24 mouse cellular contexts compared by ENCODE assay signal in the genomic region with DNA sequence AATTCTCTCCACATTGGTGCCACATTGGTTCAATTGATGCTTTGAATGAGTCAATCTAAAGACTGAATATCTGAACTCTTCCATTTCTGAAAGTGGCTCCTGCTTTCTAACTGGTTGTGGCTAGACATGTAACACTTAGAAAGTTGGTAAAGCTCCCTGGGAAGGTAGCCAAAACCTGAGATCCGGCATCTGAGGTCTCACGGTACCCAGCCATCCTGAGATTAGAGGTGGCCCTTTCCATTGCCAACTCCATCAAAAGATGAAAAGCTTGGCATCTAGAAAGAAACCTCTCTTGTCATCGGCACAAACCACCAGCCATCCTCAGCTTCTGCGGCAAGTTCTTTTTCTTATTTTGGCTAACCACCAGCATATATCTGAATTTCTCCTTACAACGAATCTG.
DNase-seq lines count a peak whose midpoint lies in the region; ATAC-seq lines count a peak whose summit lies in the region.
"Had no signal": no experiment of that assay in that cellular context is flagged by ENCODE, and none has a peak within 500 bp of the region (broad histone marks: within the 10 kb centered on the region; RNA-seq: fewer than 3 reads in every experiment).

No protein-coding gene starts in this region.

- WGBS in embryonic facial prominence, embryonic 14.5 days = 84% methylated on average over 5 of the region's 5 CpGs
- 94% methylated on average over 5 of the region's 5 CpGs for WGBS in embryonic facial prominence, embryonic 10.5 days
- WGBS in midbrain, embryonic 11.5 days = 95% methylated on average over 5 of the region's 5 CpGs
- WGBS in midbrain, embryonic 13.5 days = 95% methylated on average over 5 of the region's 5 CpGs

- 0 out of 2 replicates have a peak, but pooled peaks cover 5% of the 10 kb centered on the region for H3K9me3 ChIP-seq in embryonic facial prominence, embryonic 14.5 days (ENCODE audit: control insufficient read depth, low read length)
- 0 out of 2 replicates have a peak, but pooled peaks cover 3% of the 10 kb centered on the region for H3K9me3 ChIP-seq in embryonic facial prominence, embryonic 10.5 days
- no peaks in the 10 kb centered on the region for H3K9me3 ChIP-seq in midbrain, embryonic 11.5 days (ENCODE audit: control insufficient read depth, low read length)
- H3K9me3 ChIP-seq in midbrain, embryonic 13.5 days = no peaks in the 10 kb centered on the region
- H3K9me3 ChIP-seq: embryonic facial prominence, embryonic 13.5 days; forebrain, embryonic 10.5 days; forebrain, embryonic 12.5 days; G1E had no signal

- H3K4me2 ChIP-seq in embryonic facial prominence, embryonic 14.5 days (ENCODE audit: low read depth, low read length) = no peak overlapping the region
- no peak overlapping the region for H3K4me2 ChIP-seq in midbrain, embryonic 11.5 days
- H3K4me2 ChIP-seq in midbrain, embryonic 13.5 days (replicated peaks) = no peak overlapping the region
- H3K4me2 ChIP-seq: embryonic facial prominence, embryonic 13.5 days; forebrain, embryonic 12.5 days had no signal

- no peaks in the 10 kb centered on the region for H3K27me3 ChIP-seq in embryonic facial prominence, embryonic 14.5 days (replicated peaks; ENCODE audit: control insufficient read depth, insufficient read depth, low read length)
- H3K27me3 ChIP-seq in embryonic facial prominence, embryonic 10.5 days (replicated peaks; ENCODE audit: low read depth, poor library complexity, severe bottlenecking) = no peaks in the 10 kb centered on the region
- no peaks in the 10 kb centered on the region for H3K27me3 ChIP-seq in midbrain, embryonic 11.5 days (ENCODE audit: control insufficient read depth, insufficient read depth, low read length)
- H3K27me3 ChIP-seq in midbrain, embryonic 13.5 days = no peaks in the 10 kb centered on the region
- H3K27me3 ChIP-seq: CH12.LX; embryonic facial prominence, embryonic 13.5 days; forebrain, embryonic 12.5 days; Patski had no signal

- H3K36me3 ChIP-seq in embryonic facial prominence, embryonic 14.5 days (ENCODE audit: control insufficient read depth, insufficient read depth, low read length) = peaks cover 79% of the 10 kb centered on the region
- H3K36me3 ChIP-seq in embryonic facial prominence, embryonic 10.5 days (replicated peaks) = peaks cover 89% of the 10 kb centered on the region
- H3K36me3 ChIP-seq in midbrain, embryonic 11.5 days (ENCODE audit: control insufficient read depth, insufficient read depth, low read length) = no peaks in the 10 kb centered on the region
- peaks cover 68% of the 10 kb centered on the region for H3K36me3 ChIP-seq in midbrain, embryonic 13.5 days
- H3K36me3 ChIP-seq: G1E had no signal

- H3K27ac ChIP-seq in embryonic facial prominence, embryonic 14.5 days (replicated peaks; ENCODE audit: low read depth, low read length) = no peak overlapping the region
- no peak overlapping the region for H3K27ac ChIP-seq in embryonic facial prominence, embryonic 10.5 days (replicated peaks)
- no peak overlapping the region for H3K27ac ChIP-seq in midbrain, embryonic 11.5 days (ENCODE audit: low read depth, low read length)
- no peak overlapping the region for H3K27ac ChIP-seq in midbrain, embryonic 13.5 days
- H3K27ac ChIP-seq: embryonic facial prominence, embryonic 13.5 days; forebrain, embryonic 10.5 days; forebrain, embryonic 12.5 days had no signal

- H3K4me1 ChIP-seq in embryonic facial prominence, embryonic 14.5 days (ENCODE audit: control insufficient read depth, insufficient read depth, low read length) = 0 out of 2 replicates have a peak, but pooled peaks cover 3% of the 10 kb centered on the region
- no peaks in the 10 kb centered on the region for H3K4me1 ChIP-seq in embryonic facial prominence, embryonic 10.5 days
- no peaks in the 10 kb centered on the region for H3K4me1 ChIP-seq in midbrain, embryonic 11.5 days (ENCODE audit: control insufficient read depth, insufficient read depth, low read length)
- H3K4me1 ChIP-seq in midbrain, embryonic 13.5 days (replicated peaks) = no peaks in the 10 kb centered on the region
- H3K4me1 ChIP-seq: embryonic facial prominence, embryonic 13.5 days; forebrain, embryonic 10.5 days; forebrain, embryonic 12.5 days had no signal

- DNase-seq in cerebellum, postnatal 10 days = peak; percentile 46 to 53
- no peak for DNase-seq in cerebellum, adult 9-11 months
- DNase-seq in embryonic facial prominence, embryonic 14.5 days (ENCODE audit: low spot score) = peak; percentile 57
- DNase-seq in embryonic facial prominence, embryonic 10.5 days (ENCODE audit: low spot score) = no peak
- peak; percentile 65 for DNase-seq in midbrain, embryonic 11.5 days (ENCODE audit: low spot score, missing footprints)
- DNase-seq: adrenal gland, adult 8-10 months; adrenal gland, postnatal 14 days; adrenal gland, postnatal 36 days; B cell, adult 2 months; cerebellum, adult 11-12 months; cerebellum, adult 2 months; cerebellum, adult 9-10 months; cerebellum, postnatal 36 days had no signal

- no peak overlapping the region for H3K4me3 ChIP-seq in embryonic facial prominence, embryonic 14.5 days (ENCODE audit: low read depth, low read length)
- H3K4me3 ChIP-seq in embryonic facial prominence, embryonic 10.5 days = no peak overlapping the region
- no peak overlapping the region for H3K4me3 ChIP-seq in midbrain, embryonic 11.5 days (ENCODE audit: low read depth, low read length)
- no peak overlapping the region for H3K4me3 ChIP-seq in midbrain, embryonic 13.5 days (replicated peaks)
- H3K4me3 ChIP-seq: embryonic facial prominence, embryonic 13.5 days; forebrain, embryonic 10.5 days; forebrain, embryonic 12.5 days had no signal

- H3K9ac ChIP-seq in embryonic facial prominence, embryonic 14.5 days (ENCODE audit: low read depth, low read length) = no peak overlapping the region
- no peak overlapping the region for H3K9ac ChIP-seq in midbrain, embryonic 11.5 days (ENCODE audit: low read length)
- H3K9ac ChIP-seq in midbrain, embryonic 13.5 days (replicated peaks) = no peak overlapping the region
- H3K9ac ChIP-seq: embryonic facial prominence, embryonic 13.5 days; forebrain, embryonic 12.5 days had no signal

- no peak for ATAC-seq in embryonic facial prominence, embryonic 14.5 days (ENCODE audit: low read depth)
- no peak for ATAC-seq in midbrain, embryonic 11.5 days (ENCODE audit: low FRiP score)
- no peak for ATAC-seq in midbrain, embryonic 13.5 days
- ATAC-seq: activated CD4-positive, CD25-positive, alpha-beta regulatory T cell, adult 4 months; CD4-positive, CD25-positive, alpha-beta regulatory T cell, adult 4 months; forebrain, embryonic 14.5 days; forebrain, embryonic 16.5 days; Patski had no signal

Comparison
In these comparisons a context has a peak if more than half of its experiments do, and no peak if none do; other contexts are left out.
1. DNase-seq: peak in cerebellum, postnatal 10 days (2 of 2), embryonic facial prominence, embryonic 14.5 days (single experiment) and midbrain, embryonic 11.5 days (single experiment); none in cerebellum, adult 9-11 months (single experiment) and embryonic facial prominence, embryonic 10.5 days (single experiment).